Mouse (Mus musculus): Measurements from ENCODE around the gene Olfr480. TPM values are rescaled to one million over a fixed set of nuclear protein-coding genes. Genes with fewer than 3 reads are reported as not detected.

Gene Olfr480
- polyA plus RNA-seq (2015; fragmentation: Nextera tagmentation; extraction: Ambion mirVana) = not detected in 2 replicates

- no peak within 1 kb of the TSS for H3K9ac ChIP-seq (ENCODE audit: low read depth, low read length)
- 53% methylated on average over 1 of the region's 1 CpGs for WGBS (ENCODE audit: insufficient replicate concordance)
- ATAC-seq (ENCODE audit: low read depth) = no peak
Measured at GRCm38 (mm10) chr7:108067246-108067645, at the start of gene Olfr480. Gene Olfr480, minus strand, starts transcription at chr7:108067346.

DNA sequence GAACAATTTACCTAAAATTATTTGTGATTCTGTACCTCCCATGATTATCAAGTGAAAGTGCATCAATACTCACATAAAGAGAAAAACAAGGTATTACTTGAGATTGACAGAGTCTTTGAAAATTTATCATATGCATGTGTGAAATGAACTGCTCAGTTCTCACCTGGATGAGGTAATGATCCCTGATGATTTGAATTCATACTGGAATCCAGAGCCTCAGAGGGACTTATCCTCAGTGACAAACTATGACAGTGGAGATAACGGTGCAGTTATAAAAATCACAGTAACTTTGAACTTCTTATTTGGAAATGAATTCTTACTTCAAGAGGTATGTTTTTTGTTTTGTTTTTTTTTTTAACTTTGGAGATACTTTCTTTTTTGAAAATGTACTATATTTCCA is 33.4 kb upstream of the Olfr480 start, which contains the start of gene Olfr483:
TSS of gene Olfr483 (plus strand) at position 301 of the 400 bp plus-strand sequence.
- Histone ChIP-seq H3K4me2 (ENCODE audit: low read depth, low read length) (no peak within 1 kb of the TSS), H3K4me3 (ENCODE audit: low read depth, low read length) (no peak within 1 kb of the TSS), H3K4me1 (ENCODE audit: control insufficient read depth, low read depth, low read length) (no peaks in the 10 kb centered on the region), H3K27me3 (ENCODE audit: control insufficient read depth, insufficient read depth, low read depth, low read length) (no peaks in the 10 kb centered on the region), H3K36me3 (ENCODE audit: control insufficient read depth, insufficient read depth) (no peaks in the 10 kb centered on the region), H3K9ac (ENCODE audit: low read depth, low read length) (no peak within 1 kb of the TSS), H3K27ac (ENCODE audit: low read length) (no peak within 1 kb of the TSS), H3K9me3 (replicated peaks; ENCODE audit: control insufficient read depth, low read length) (no peaks in the 10 kb centered on the region)
- 66% methylated on average over 1 of the region's 1 CpGs for WGBS (ENCODE audit: insufficient replicate concordance)
- ATAC-seq (ENCODE audit: low read depth) = no peak

More at GRCm38 (mm10) chr7:108067246-108067645, at the start of gene Olfr480:
- Histone ChIP-seq H3K4me2 (ENCODE audit: low read depth, low read length) (no peak within 1 kb of the TSS), H3K4me3 (ENCODE audit: low read depth, low read length) (no peak within 1 kb of the TSS), H3K9me3 (replicated peaks; ENCODE audit: control insufficient read depth, low read length) (no peaks in the 10 kb centered on the region), H3K27ac (ENCODE audit: low read length) (no peak within 1 kb of the TSS), H3K4me1 (ENCODE audit: control insufficient read depth, low read depth, low read length) (no peaks in the 10 kb centered on the region), H3K27me3 (ENCODE audit: control insufficient read depth, insufficient read depth, low read depth, low read length) (no peaks in the 10 kb centered on the region), H3K36me3 (ENCODE audit: control insufficient read depth, insufficient read depth) (no peaks in the 10 kb centered on the region)

DNA sequence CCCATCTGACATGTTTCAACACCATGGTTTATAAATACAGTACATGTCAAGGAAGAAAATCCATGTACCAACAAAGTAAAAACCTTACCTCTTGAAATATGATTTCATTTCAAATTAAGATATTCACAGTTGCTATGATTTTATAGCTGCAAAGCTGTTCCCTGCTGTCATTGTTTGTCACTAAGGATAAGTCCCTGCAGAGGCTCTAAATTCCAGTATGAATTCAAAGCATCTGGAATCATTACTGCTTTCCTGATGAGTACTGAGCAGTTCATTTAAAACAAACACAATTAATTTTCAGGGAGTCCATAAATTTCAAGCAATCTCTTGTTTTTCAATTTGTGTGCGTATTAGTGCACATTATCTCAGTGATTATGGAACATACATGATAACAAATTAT is 30.3 kb upstream of the Olfr480 start, which contains the start of gene Olfr482:
TSS of gene Olfr482 (minus strand) at position 101 of the 400 bp plus-strand sequence.
- H3K4me2 ChIP-seq (ENCODE audit: low read depth, low read length) = no peak within 1 kb of the TSS
- no peak within 1 kb of the TSS for H3K4me3 ChIP-seq (ENCODE audit: low read depth, low read length)
- H3K9me3 ChIP-seq (replicated peaks; ENCODE audit: control insufficient read depth, low read length) = no peaks in the 10 kb centered on the region
- no peak within 1 kb of the TSS for H3K9ac ChIP-seq (ENCODE audit: low read depth, low read length)
- H3K4me1 ChIP-seq (ENCODE audit: control insufficient read depth, low read depth, low read length) = no peaks in the 10 kb centered on the region
- H3K36me3 ChIP-seq (ENCODE audit: control insufficient read depth, insufficient read depth) = no peaks in the 10 kb centered on the region
- no peak within 1 kb of the TSS for H3K27ac ChIP-seq (ENCODE audit: low read length)
- no peak for ATAC-seq (ENCODE audit: low read depth)
- H3K27me3 ChIP-seq (ENCODE audit: control insufficient read depth, insufficient read depth, low read depth, low read length) = no peaks in the 10 kb centered on the region
- WGBS (ENCODE audit: insufficient replicate concordance) = 43% methylated on average over 1 of the region's 1 CpGs

DNA sequence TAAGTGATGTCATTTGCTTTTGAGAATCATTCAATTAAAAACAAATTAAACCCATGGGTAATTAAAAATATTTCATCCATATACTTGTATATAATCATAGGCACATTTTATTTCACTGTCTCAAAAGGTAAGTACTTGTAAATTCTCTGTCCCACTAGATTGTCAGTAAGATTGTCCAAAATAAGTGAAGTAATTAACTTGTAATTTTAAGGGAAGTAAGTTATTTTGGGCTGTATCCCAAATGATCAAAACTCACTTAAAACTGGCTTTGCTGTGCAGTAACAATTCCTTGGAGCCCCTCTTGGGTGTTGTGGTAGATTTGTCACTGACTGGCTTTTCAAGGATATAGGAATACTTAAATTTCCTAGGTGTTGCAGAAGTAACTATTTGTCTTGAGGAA is 12.4 kb upstream of the Olfr480 start, which contains the start of gene Olfr481:
TSS of gene Olfr481 (plus strand) at position 301 of the 400 bp plus-strand sequence.
- H3K4me2 ChIP-seq (ENCODE audit: low read depth, low read length) = no peak within 1 kb of the TSS
- H3K9ac ChIP-seq (ENCODE audit: low read depth, low read length) = no peak within 1 kb of the TSS
- ATAC-seq (ENCODE audit: low read depth) = no peak
- H3K9me3 ChIP-seq (replicated peaks; ENCODE audit: control insufficient read depth, low read length) = no peaks in the 10 kb centered on the region; the same call in 1 of the 2 replicates
- no peaks in the 10 kb centered on the region for H3K27me3 ChIP-seq (ENCODE audit: control insufficient read depth, insufficient read depth, low read depth, low read length)
- H3K4me1 ChIP-seq (ENCODE audit: control insufficient read depth, low read depth, low read length) = no peaks in the 10 kb centered on the region
- H3K27ac ChIP-seq (ENCODE audit: low read length) = no peak within 1 kb of the TSS
- H3K4me3 ChIP-seq (ENCODE audit: low read depth, low read length) = no peak within 1 kb of the TSS
- H3K36me3 ChIP-seq (ENCODE audit: control insufficient read depth, insufficient read depth) = no peaks in the 10 kb centered on the region

GRCm38 (mm10) chr7:108050393-108050792 is 16.8 kb downstream of the Olfr480 start, which contains the start of gene Olfr479:
Gene Olfr479, plus strand, starts transcription at chr7:108050693.
- Histone ChIP-seq H3K27me3 (ENCODE audit: control insufficient read depth, insufficient read depth, low read depth, low read length) (no peaks in the 10 kb centered on the region), H3K27ac (ENCODE audit: low read length) (no peak within 1 kb of the TSS), H3K9ac (ENCODE audit: low read depth, low read length) (no peak within 1 kb of the TSS), H3K4me1 (ENCODE audit: control insufficient read depth, low read depth, low read length) (no peaks in the 10 kb centered on the region), H3K4me2 (ENCODE audit: low read depth, low read length) (no peak within 1 kb of the TSS), H3K9me3 (replicated peaks; ENCODE audit: control insufficient read depth, low read length) (no peaks in the 10 kb centered on the region), H3K36me3 (ENCODE audit: control insufficient read depth, insufficient read depth) (no peaks in the 10 kb centered on the region), H3K4me3 (ENCODE audit: low read depth, low read length) (no peak within 1 kb of the TSS)
- ATAC-seq (ENCODE audit: low read depth) = no peak
- 60% methylated on average over 2 of the region's 2 CpGs for WGBS (ENCODE audit: insufficient replicate concordance)

DNA sequence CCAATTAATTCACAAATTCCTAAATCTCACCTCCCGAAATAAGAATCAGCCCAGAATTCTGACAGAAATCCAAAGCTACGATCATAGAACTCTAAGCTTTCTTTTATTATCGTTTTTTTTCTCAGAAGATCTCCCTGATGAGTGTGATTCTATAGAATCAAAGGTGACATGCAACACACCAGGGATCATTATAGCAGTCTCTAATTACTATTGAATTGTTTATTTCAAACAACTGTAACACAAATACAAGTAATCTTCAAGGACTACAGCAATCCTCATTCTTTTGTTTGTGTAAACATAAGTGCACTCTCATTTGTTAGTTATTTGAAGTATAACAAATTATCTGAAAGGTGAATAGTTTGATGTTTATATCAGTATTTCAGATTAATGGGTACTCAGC is 33.3 kb downstream of the Olfr480 start, which contains the start of gene Olfr478:
TSS of gene Olfr478 (minus strand) at position 101 of the 400 bp plus-strand sequence.
- Histone ChIP-seq H3K27ac (ENCODE audit: low read length) (no peak within 1 kb of the TSS), H3K4me2 (ENCODE audit: low read depth, low read length) (no peak within 1 kb of the TSS), H3K4me1 (ENCODE audit: control insufficient read depth, low read depth, low read length) (no peaks in the 10 kb centered on the region), H3K27me3 (ENCODE audit: control insufficient read depth, insufficient read depth, low read depth, low read length) (no peaks in the 10 kb centered on the region), H3K4me3 (ENCODE audit: low read depth, low read length) (no peak within 1 kb of the TSS), H3K36me3 (ENCODE audit: control insufficient read depth, insufficient read depth) (no peaks in the 10 kb centered on the region), H3K9me3 (replicated peaks; ENCODE audit: control insufficient read depth, low read length) (no peaks in the 10 kb centered on the region), H3K9ac (ENCODE audit: low read depth, low read length) (no peak within 1 kb of the TSS)
- 47% methylated on average over 3 of the region's 3 CpGs for WGBS (ENCODE audit: insufficient replicate concordance)
- no peak for ATAC-seq (ENCODE audit: low read depth)

Other genes starting within 250 kb of the Olfr480 start
- gene Olfr469, start 241.8 kb downstream of the Olfr480 start, polyA plus RNA-seq (2015; fragmentation: Nextera tagmentation; extraction: Ambion mirVana) = not detected in 2 replicates
- not detected in 2 replicates for gene Olfr470, start 219.9 kb downstream of the Olfr480 start, polyA plus RNA-seq (2015; fragmentation: Nextera tagmentation; extraction: Ambion mirVana)
- not detected in 2 replicates for gene Olfr472, start 169.4 kb downstream of the Olfr480 start, polyA plus RNA-seq (2015; fragmentation: Nextera tagmentation; extraction: Ambion mirVana)
- gene Olfr473, start 136.9 kb downstream of the Olfr480 start, polyA plus RNA-seq (2015; fragmentation: Nextera tagmentation; extraction: Ambion mirVana) = not detected in 2 replicates
- gene Olfr474, start 112.7 kb downstream of the Olfr480 start, polyA plus RNA-seq (2015; fragmentation: Nextera tagmentation; extraction: Ambion mirVana) = not detected in 2 replicates
- gene Olfr476, start 102.5 kb downstream of the Olfr480 start, polyA plus RNA-seq (2015; fragmentation: Nextera tagmentation; extraction: Ambion mirVana) = not detected in 2 replicates
- gene Olfr477, start 80.7 kb downstream of the Olfr480 start, polyA plus RNA-seq (2015; fragmentation: Nextera tagmentation; extraction: Ambion mirVana) = not detected in 2 replicates
- not detected in 2 replicates for gene Olfr478, start 33.4 kb downstream of the Olfr480 start, polyA plus RNA-seq (2015; fragmentation: Nextera tagmentation; extraction: Ambion mirVana)
- gene Olfr479, start 16.7 kb downstream of the Olfr480 start, polyA plus RNA-seq (2015; fragmentation: Nextera tagmentation; extraction: Ambion mirVana) = not detected in 2 replicates
- gene Olfr481, start 12.5 kb upstream of the Olfr480 start, polyA plus RNA-seq (2015; fragmentation: Nextera tagmentation; extraction: Ambion mirVana) = not detected in 2 replicates
- gene Olfr482, start 30.2 kb upstream of the Olfr480 start, polyA plus RNA-seq (2015; fragmentation: Nextera tagmentation; extraction: Ambion mirVana) = not detected in 2 replicates
- not detected in 2 replicates for gene Olfr483, start 33.5 kb upstream of the Olfr480 start, polyA plus RNA-seq (2015; fragmentation: Nextera tagmentation; extraction: Ambion mirVana)
- not detected in 2 replicates for gene Olfr484, start 60.1 kb upstream of the Olfr480 start, polyA plus RNA-seq (2015; fragmentation: Nextera tagmentation; extraction: Ambion mirVana)
- gene Olfr485, start 92.5 kb upstream of the Olfr480 start, polyA plus RNA-seq (2015; fragmentation: Nextera tagmentation; extraction: Ambion mirVana) = not detected in 2 replicates
- gene Olfr486, start 105.4 kb upstream of the Olfr480 start, polyA plus RNA-seq (2015; fragmentation: Nextera tagmentation; extraction: Ambion mirVana) = not detected in 2 replicates
- not detected in 2 replicates for gene Olfr487, start 147.3 kb upstream of the Olfr480 start, polyA plus RNA-seq (2015; fragmentation: Nextera tagmentation; extraction: Ambion mirVana)
- not detected in 2 replicates for gene Olfr488, start 191.0 kb upstream of the Olfr480 start, polyA plus RNA-seq (2015; fragmentation: Nextera tagmentation; extraction: Ambion mirVana)
- gene Olfr490, start 221.6 kb upstream of the Olfr480 start, polyA plus RNA-seq (2015; fragmentation: Nextera tagmentation; extraction: Ambion mirVana) = not detected in 2 replicates
- gene Olfr491, start 246.1 kb upstream of the Olfr480 start, polyA plus RNA-seq (2015; fragmentation: Nextera tagmentation; extraction: Ambion mirVana) = not detected in 2 replicates